Mouse (Mus musculus) megakaryocyte, embryonic 14.5 days (primary cell): ENCODE measurements around the gene Vtn.

Experiments
- FLI1 ChIP-seq: IDR thresholded peaks from 2 replicates; pipeline ENCODE4 v1.6.1; 2012; ENCODE audit warnings: low read length, inconsistent platforms, mixed read lengths
- GATA1 ChIP-seq: IDR thresholded peaks from 3 replicates; pipeline ENCODE4 v1.6.1; 2012; ENCODE audit warnings: mixed read lengths, low read length, inconsistent platforms, borderline replicate concordance

DNA sequence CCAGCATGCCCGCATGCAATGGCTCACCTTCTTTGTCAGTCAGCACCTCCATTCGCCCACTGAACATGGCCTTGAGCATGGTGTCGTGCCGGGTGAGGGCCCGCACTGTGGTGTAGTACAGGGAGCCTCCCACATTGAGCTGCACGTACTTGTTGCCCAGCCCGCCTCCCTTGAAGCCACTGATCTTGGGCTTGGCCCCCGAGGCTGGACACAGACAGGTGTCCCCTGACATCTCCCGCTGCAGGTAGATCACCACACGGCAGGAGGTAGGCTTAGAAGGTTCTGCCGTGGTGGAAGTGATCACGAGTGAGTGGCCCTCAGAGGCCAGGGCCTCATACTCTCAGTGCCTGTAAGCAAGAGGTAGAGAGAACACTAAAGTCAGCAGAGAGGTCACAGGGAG, 31.1 kb downstream of the Vtn start:
- TF ChIP-seq GATA1 (no peak), FLI1 (no peak)
